Mouse (Mus musculus): ENCODE measurements at regions not wholly inside any gene's neighbourhood (a gene's known extent, or its start where the extent isn't known, plus 50 kb on each side); places are given as distances from the start of the nearest gene placed in this dataset.

- in situ Hi-C loops (cut with MboI; ENCODE audit: low pct_unique_long_range_greater_than_20kb in 1 of 2, low sequenced_read_pairs in 2 of 2, unreplicated experiment in 1 of 2) = no loop called here
Observed at GRCm38 (mm10) chr4:8289901-8290300, 51.1 kb upstream of the Car8 start.

Measured in mouse embryonic stem cell (cell line).